Mouse (Mus musculus) megakaryocyte-erythroid progenitor cell, adult 5-6 weeks (primary cell): ENCODE data around the gene Psme1. TPM values are rescaled to one million over a fixed set of nuclear protein-coding genes. Genes with fewer than 3 reads are reported as not detected.
A peak's percentile ranks its signal among the peaks of the same experiment; 100 is the strongest.

Source experiments
- ATAC-seq: replicated peaks from 2 replicates; pipeline ENCODE4 v1.8.0; 2016; ENCODE audit warnings: mild to moderate bottlenecking, inconsistent platforms; ENCODE audit not compliant: severe bottlenecking, poor library complexity, low FRiP score, low TSS enrichment
- total RNA-seq, 2 experiments: library from RNA; stranded (forward) in 1 of 2; stranded (reverse) in 1 of 2; fragments of 200-1000, 215-1000 nt in 1 of 2; fragments of >200 nt in 1 of 2; fragmentation: Nextera tagmentation in 1 of 2; gene quantifications; 2 replicates each; pipeline ENCODE4 v1.2.3; 2014 to 2017

Gene Psme1
- total RNA-seq (2014; fragmentation: Nextera tagmentation): 311 and 359 TPM in 2 replicates
- total RNA-seq (2017): 249 and 300 TPM in 2 replicates

GRCm38 (mm10) chr14:55577871-55578667 lies at the start of gene Psme1:
Psme1 (plus strand) TSS chr14:55578123.
- ATAC-seq: peak; percentile 78

- 0 out of 2 replicates have a peak, but pooled peaks have one; percentile 28 for ATAC-seq
Observed at GRCm38 (mm10) chr14:55536116-55536745, 41.7 kb upstream of the Psme1 start.

GRCm38 (mm10) chr14:55540067-55540786 lies 37.7 kb upstream of the Psme1 start, which contains the start of gene Pck2:
Pck2 (plus strand) TSS chr14:55540266.
- peak; percentile 89 for ATAC-seq

- ATAC-seq: peak; percentile 35
Observed at GRCm38 (mm10) chr14:55540787-55541321, 37.1 kb upstream of the Psme1 start.

GRCm38 (mm10) chr14:55542268-55542667 lies 35.7 kb upstream of the Psme1 start:
- peak; percentile 71 for ATAC-seq

GRCm38 (mm10) chr14:55544334-55544733 lies 33.6 kb upstream of the Psme1 start:
- no peak for ATAC-seq

GRCm38 (mm10) chr14:55550191-55550590 lies 27.7 kb upstream of the Psme1 start:
- no peak for ATAC-seq

- ATAC-seq: no peak
Observed at GRCm38 (mm10) chr14:55551347-55551746, 26.6 kb upstream of the Psme1 start.

- ATAC-seq: no peak
Observed at GRCm38 (mm10) chr14:55551794-55552193, 26.1 kb upstream of the Psme1 start.

- ATAC-seq: no peak
Observed at GRCm38 (mm10) chr14:55554635-55555034, 23.3 kb upstream of the Psme1 start.

- no peak for ATAC-seq
Observed at GRCm38 (mm10) chr14:55555788-55556187, 22.1 kb upstream of the Psme1 start.

- ATAC-seq: 0 out of 2 replicates have a peak, but pooled peaks have one; percentile 10
Observed at GRCm38 (mm10) chr14:55557003-55557402, 20.9 kb upstream of the Psme1 start.

GRCm38 (mm10) chr14:55557587-55557986 lies 20.3 kb upstream of the Psme1 start:
- ATAC-seq: no peak

- ATAC-seq: peak; percentile 19; the same call in 1 of the 2 replicates
Observed at GRCm38 (mm10) chr14:55558740-55559448, 19.0 kb upstream of the Psme1 start.

GRCm38 (mm10) chr14:55559799-55560201 lies 18.1 kb upstream of the Psme1 start, which contains the start of gene Dcaf11:
Dcaf11 (plus strand) TSS chr14:55560006.
- ATAC-seq: peak; percentile 62

GRCm38 (mm10) chr14:55560202-55561073 lies 17.5 kb upstream of the Psme1 start, which contains the start of gene A730061H03Rik:
A730061H03Rik (minus strand) TSS chr14:55560406.
- peak; percentile 81 for ATAC-seq

GRCm38 (mm10) chr14:55561860-55562259 lies 16.1 kb upstream of the Psme1 start:
- no peak for ATAC-seq

GRCm38 (mm10) chr14:55563249-55563648 lies 14.7 kb upstream of the Psme1 start:
- no peak for ATAC-seq
